Mouse (Mus musculus) right cerebral cortex, adult 2 months (tissue): Measurements from ENCODE around the gene Col15a1.

Experiments
- DNase-seq, 2 experiments: peaks; one replicate each; pipeline ENCODE4 v3.0.0; 2021 to 2022; ENCODE audit warnings: low spot score in 2 of 2

Gene Col15a1

DNA sequence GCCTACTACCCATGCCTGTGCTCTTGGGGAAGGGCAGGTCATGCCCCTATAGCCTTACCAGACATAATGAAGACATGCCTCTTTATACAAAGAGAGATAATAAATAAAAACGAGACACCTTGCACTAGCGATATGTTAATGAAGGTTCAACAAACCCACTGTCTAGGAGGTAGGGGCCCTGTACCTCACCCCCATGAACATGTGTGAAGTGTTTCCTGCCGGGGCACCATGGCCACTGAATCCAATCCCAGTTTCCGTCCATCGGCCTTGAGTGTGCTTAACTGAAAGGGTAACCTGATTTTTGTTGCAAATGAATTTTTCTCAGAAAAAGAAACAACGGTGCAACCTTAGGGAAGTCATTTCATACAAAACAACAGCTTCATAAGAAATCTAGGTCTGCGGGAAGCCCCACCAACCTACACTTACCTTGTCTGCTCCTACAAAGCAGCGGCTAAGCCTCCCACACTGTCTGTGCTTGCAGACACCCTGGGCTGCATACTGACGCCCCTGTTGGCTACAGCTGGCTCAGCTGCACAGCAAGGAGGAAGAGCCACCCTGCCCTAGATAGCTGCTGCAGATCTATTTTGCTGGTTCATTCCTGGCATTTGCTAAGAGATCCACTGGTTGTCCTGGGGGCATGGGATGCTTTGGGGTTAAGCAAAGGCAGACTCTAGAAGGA lies 64.6 kb downstream of the Col15a1 start:
- DNase-seq, result no peak

GRCm38 (mm10) chr4:47273795-47274194 lies 65.8 kb downstream of the Col15a1 start:
- no peak for DNase-seq

GRCm38 (mm10) chr4:47274911-47275310 lies 67.0 kb downstream of the Col15a1 start:
- no peak for DNase-seq

DNA sequence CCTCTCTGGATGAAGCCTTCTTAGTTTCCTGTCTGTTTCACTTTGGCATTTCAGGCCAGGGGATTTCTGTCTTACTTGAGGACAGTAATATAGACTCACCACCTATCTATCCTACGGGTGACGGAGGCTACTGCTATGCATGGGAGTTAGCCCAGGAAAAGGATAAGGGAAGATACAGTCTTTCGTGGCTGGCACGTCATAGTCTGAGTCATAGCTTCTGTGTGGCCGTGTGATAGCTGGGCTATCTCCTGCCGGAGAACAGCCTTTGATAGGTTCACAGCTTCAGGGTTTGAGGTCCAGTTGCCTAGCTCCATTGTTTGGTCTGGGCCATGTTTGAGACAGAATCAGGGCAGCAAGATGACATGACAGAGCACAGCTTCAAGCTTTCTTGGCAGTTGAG lies 70.4 kb downstream of the Col15a1 start:
- DNase-seq, result no peak

GRCm38 (mm10) chr4:47279085-47279707 lies 71.2 kb downstream of the Col15a1 start:
- DNase-seq, result no peak

DNA sequence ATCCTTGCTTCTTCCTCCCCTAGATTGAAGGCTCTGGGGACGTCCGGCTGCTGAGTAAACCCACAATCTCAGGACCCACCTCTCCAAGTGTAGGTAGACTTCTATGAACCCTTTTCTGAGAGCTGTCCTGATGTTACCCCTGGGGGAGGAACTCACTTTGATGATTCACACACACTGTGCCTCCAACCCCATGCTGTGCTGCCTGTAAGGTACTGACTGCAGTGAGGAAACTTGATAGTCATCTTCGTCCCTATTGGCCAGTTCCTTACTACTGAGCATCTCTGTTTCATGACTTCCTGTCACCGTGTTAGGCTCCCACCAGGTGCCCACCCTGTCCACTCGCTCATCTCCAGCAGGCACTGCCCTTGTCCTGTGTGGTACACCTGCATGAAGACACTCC lies 72.2 kb downstream of the Col15a1 start:
- no peak for DNase-seq

- no peak for DNase-seq
Observed at GRCm38 (mm10) chr4:47281920-47282682, 74.1 kb downstream of the Col15a1 start.

DNA sequence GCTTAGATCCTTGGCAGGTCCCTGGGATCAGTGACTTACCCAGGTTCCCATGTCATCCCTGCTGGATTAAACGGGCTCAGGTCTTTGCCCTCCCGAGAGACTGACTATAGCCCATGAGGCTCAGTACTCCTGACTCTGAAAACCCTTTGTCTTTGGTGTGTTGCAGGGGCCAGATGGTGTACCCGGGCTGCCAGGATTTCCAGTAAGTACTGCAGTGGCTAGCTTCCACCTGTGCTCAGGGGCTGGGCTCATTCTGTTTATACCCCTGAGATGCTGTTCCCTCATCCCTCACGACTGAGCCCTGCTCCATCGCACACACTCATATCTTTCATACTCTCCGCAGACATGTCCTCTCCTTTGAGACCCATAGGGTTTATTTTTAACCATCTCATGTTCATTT lies 76.3 kb downstream of the Col15a1 start:
- no peak for DNase-seq

GRCm38 (mm10) chr4:47284874-47285273 lies 76.9 kb downstream of the Col15a1 start:
- DNase-seq, result no peak

DNA sequence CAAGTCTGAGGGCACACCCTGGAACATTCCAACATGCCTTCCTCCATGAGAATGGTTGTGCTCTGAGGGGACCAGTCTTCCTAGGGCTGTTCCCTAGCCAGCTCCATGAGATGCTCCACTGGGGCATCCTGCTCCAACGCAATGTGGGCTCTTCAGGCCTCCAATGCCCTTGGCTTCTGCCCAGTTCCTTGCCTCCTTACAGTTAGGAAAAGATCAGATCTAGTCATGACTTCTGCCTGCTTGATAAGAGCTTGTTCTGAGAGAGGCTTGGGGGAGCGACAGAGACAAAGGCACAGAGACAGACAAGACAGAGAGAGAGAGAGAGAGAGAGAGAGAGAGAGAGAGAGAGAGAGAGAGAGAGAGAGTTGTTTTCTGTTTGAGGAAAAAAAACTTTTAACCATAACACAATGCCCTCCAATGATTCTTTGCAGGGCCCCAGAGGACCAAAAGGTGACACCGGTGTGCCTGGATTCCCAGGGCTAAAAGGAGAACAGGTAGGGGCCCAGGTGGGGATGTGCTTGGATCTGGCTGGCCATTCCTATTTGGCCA lies 78.7 kb downstream of the Col15a1 start:
- DNase-seq, result no peak

DNA sequence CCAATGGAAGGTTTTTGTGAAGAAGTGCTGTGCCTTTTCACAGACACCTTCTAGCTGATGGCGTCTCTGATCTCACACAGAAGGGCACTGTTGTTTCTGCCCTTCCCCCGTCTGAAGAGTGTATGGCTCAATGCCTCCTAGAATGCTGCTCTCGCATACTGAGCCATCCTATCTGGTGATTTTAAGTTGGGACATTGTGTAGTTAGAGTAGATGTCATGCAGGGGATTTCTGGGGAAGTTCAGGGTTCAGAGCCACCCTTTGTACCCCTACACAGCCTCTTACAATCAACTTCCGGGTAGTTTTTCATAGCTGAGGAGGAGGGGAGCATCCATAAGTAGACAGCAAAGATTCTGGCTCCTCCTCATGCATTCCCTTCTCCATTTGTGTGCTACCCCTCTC lies 79.5 kb downstream of the Col15a1 start:
- no peak for DNase-seq

DNA sequence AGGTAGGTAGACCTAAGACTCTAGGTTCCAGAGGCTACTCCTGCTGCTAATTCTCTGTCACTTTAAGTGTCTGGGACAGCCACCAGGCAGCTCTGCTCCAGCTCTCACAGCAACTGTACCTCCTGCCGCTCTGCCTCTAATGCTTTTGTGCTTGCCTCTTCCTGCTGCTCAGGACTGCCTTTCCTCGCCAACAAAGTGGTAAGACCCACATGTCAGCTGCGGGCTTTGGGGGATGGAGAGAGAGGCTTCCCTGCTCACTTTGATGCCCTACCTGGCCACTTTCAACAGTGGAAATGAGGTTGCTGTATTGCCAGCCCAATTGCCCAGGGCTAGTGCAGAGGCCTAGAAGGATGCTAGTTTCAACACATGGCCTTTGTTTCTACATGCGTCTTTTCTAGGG lies 80.3 kb downstream of the Col15a1 start:
- DNase-seq, result no peak

GRCm38 (mm10) chr4:47289526-47289925 lies 81.6 kb downstream of the Col15a1 start:
- no peak for DNase-seq

GRCm38 (mm10) chr4:47290448-47290847 lies 82.5 kb downstream of the Col15a1 start:
- DNase-seq, result no peak

GRCm38 (mm10) chr4:47291013-47291412 lies 83.1 kb downstream of the Col15a1 start:
- no peak for DNase-seq

DNA sequence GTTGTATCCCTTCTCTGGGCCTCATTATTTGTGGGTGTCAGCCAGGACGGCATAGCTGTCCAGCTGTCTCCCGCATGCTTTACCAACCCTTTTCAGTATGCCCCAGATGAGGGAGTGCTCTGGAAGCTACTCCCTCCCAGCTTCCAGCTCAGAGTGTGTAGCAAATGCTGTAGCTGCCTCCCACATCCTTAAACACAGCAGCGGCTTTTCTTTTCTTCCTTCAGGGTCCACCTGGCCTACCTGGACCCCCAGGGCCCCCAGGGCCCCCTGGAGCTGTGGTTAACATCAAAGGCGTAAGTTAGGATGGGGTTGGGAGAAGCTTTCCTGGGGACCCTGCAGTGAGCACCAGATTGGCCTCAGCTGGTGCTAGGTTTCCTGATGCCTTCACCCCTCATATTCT lies 85.0 kb downstream of the Col15a1 start:
- no peak for DNase-seq

DNA sequence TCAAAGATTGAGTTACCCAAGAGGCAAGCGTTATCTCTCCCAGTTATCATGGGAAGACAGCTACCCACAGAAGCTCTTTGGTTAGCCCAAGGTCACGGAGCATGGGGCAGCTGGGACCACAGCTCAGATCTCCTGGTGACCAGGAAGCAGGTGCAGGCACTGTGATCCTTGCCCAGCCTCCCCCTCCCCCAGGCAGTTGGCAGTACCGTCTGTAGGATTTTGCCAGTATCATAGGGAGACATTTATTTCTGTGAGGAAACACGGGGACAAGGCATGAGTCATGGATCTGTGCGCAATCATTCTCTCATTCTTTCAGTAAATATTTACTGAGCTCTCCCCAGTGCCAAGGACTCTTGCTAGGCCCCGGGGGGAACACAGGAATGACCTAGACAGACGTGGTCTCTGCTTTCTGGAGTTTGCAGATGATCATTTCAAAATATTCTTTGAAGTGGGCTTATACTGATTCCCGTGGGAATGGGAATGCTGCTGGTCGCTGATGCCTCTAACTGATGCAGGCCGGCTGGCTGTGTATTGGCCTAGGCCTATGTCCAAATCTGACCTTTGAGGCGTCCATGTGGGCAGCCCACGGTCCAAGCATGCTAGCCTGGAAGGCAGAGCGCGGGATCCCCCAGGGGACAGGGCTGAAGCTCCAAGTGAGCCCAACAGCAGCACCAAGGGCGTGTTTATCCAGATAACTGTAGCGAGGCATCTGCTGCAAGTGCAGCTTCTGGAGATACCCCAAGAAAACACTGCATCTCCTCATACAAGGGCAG lies 86.0 kb downstream of the Col15a1 start:
- peak; percentile 60 to 67 for DNase-seq

DNA sequence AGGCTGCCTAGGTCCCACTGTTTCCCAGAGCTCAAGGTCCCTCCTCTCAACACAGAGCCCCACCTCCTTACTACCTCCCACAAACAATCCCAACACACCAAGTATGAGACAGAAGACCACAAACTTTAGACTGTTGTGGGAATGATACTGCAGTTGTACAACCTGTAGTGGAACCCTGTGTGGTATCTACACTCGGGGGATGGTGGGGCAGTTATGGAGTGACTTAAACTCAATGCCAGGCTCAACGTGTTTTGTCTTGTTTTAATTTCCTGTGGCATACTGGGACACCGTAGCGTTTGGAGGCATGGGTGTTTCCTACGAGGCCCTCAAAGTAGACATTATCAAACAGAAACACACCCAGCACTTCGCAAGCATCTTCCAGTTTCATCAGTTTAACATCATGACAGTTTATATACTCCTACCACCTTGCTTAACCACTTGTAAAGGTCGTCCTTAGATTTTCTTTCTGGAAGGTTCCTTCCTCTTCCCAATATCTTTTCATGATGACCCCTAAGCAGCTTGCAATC lies 86.6 kb downstream of the Col15a1 start:
- no peak for DNase-seq

DNA sequence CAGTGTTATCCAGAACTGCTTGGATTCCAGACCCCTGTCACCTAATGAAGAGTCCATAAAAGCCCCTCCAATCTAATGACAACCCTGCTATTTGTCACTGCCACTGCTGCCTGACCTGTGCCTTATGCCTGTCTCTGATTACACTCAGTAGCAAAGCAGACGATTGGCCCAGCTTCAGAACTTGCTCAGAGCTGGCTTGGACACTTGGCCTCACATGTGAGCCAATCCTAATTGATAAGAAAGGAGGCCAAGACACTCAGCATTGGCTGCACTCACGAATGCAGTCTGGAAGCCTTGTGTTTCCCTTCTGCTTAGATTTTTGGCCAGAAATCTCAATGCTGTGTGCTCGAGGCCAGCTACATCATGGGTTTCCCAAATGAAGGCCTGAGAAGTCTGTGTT lies 87.6 kb downstream of the Col15a1 start:
- no peak for DNase-seq

DNA sequence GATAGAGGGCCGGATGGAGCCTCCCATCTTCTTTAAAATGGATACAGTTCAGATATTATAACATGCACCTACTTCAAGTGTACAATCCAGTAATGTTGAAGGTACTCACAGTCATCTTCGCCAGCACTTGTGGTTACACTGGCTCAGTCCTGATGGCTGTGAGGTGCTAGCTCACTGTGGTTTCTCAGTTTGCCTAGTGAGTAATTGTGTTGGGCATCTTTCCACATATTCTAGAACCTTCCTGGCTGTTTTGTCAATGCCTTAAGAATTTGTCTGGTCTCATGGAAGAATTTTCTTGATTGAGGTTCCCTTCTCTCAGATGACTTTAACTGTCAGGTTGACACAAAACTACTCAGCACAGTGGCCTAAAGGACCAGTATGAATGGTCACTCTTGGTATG lies 92.7 kb downstream of the Col15a1 start:
- no peak for DNase-seq

GRCm38 (mm10) chr4:47302610-47303009 lies 94.6 kb downstream of the Col15a1 start:
- no peak for DNase-seq
